ENCODE assay signal across 9 mouse cellular contexts in the genomic region with DNA sequence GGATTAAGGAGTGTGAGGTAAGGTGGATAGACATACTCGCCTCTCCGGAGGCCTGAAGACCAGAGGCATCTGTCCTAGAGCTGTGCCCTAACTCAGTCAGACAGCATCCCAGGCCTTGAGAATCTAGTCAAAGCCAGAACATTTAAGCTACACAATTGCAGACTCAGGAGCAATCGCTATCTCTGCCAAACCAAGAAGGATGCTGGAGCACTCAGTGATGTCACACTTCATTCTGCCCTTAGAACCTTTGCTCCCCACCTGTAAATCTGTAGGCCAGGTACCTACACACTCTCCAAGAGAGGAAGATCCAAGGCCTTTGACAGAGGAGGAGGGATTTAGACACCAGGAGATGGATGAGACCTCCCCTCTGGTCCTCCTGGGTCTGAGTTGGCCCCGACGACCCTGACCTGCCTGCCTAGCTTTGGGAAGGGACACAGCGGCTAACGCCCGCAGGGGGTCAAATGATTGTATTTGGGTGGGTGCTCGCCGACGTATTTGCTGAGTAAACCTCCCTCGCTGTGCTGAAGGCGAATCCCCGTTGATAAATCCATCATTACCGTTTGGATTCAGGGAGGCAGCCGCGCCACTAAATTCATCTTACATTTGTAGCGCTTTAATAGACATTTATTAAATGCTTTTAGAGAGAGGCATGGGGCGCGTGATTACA. TPM values are rescaled to one million over a fixed set of nuclear protein-coding genes. Genes with fewer than 3 reads are reported as not detected.
A peak's percentile ranks its signal among the peaks of the same experiment; 100 is the strongest.
DNase-seq lines count a peak whose midpoint lies in the region; ATAC-seq and TF ChIP-seq lines count a peak whose summit lies in the region.
"Had no signal": no experiment of that assay in that cellular context is flagged by ENCODE, and none has a peak within 500 bp of the region (broad histone marks: within the 10 kb centered on the region; RNA-seq: fewer than 3 reads in every experiment).

No protein-coding gene starts in this region.

- H3K9ac ChIP-seq in heart, adult 2 months (ENCODE audit: low read depth, low read length) = peak overlapping the region; percentile 11; the same call in 1 of the 2 replicates
- H3K9ac ChIP-seq in embryonic facial prominence, embryonic 11.5 days (replicated peaks; ENCODE audit: low read length) = peak overlapping the region; percentile 29
- H3K9ac ChIP-seq in hindbrain, embryonic 13.5 days = peak overlapping the region; percentile 92
- H3K9ac ChIP-seq in midbrain, embryonic 12.5 days (replicated peaks) = peak overlapping the region; percentile 92

- no peak overlapping the region for H3K4me3 ChIP-seq in heart, adult 2 months
- H3K4me3 ChIP-seq in embryonic facial prominence, embryonic 11.5 days (ENCODE audit: low read depth, low read length) = no peak overlapping the region
- H3K4me3 ChIP-seq in hindbrain, embryonic 13.5 days = peak overlapping the region; percentile 67
- H3K4me3 ChIP-seq in midbrain, embryonic 12.5 days = peak overlapping the region; percentile 63
- H3K4me3 ChIP-seq: myocyte had no signal

- no peaks in the 10 kb centered on the region for H3K36me3 ChIP-seq in heart, adult 2 months (ENCODE audit: control insufficient read depth, insufficient read depth, low read length)
- H3K36me3 ChIP-seq in embryonic facial prominence, embryonic 11.5 days (replicated peaks; ENCODE audit: control insufficient read depth, insufficient read depth, low read depth, low read length) = no peaks in the 10 kb centered on the region; the same call in 1 of the 2 replicates
- no peaks in the 10 kb centered on the region for H3K36me3 ChIP-seq in hindbrain, embryonic 13.5 days
- no peaks in the 10 kb centered on the region for H3K36me3 ChIP-seq in midbrain, embryonic 12.5 days

- H3K4me1 ChIP-seq in heart, adult 2 months (ENCODE audit: control insufficient read depth, insufficient read depth, low read length) = peaks cover 2% of the 10 kb centered on the region
- peaks cover 15% of the 10 kb centered on the region for H3K4me1 ChIP-seq in embryonic facial prominence, embryonic 11.5 days (ENCODE audit: control insufficient read depth, insufficient read depth, low read length)
- peaks cover 77% of the 10 kb centered on the region for H3K4me1 ChIP-seq in hindbrain, embryonic 13.5 days (replicated peaks)
- peaks cover 54% of the 10 kb centered on the region for H3K4me1 ChIP-seq in midbrain, embryonic 12.5 days

- no peak for TF ChIP-seq CTCF in heart, adult 2 months (IDR thresholded peaks at IDR 0.05)

- peak overlapping the region; percentile 90; the same call in 1 of the 2 replicates for H3K4me2 ChIP-seq in embryonic facial prominence, embryonic 11.5 days (ENCODE audit: low read depth, low read length)
- peak overlapping the region; percentile 83 for H3K4me2 ChIP-seq in hindbrain, embryonic 13.5 days
- H3K4me2 ChIP-seq in midbrain, embryonic 12.5 days (replicated peaks) = peak overlapping the region; percentile 83

- H3K27ac ChIP-seq in heart, adult 2 months = peak overlapping the region; percentile 60
- H3K27ac ChIP-seq in embryonic facial prominence, embryonic 11.5 days (replicated peaks; ENCODE audit: low read depth, low read length) = peak overlapping the region; percentile 70; the same call in 1 of the 2 replicates
- H3K27ac ChIP-seq in hindbrain, embryonic 13.5 days = peak overlapping the region; percentile 96
- H3K27ac ChIP-seq in midbrain, embryonic 12.5 days (replicated peaks) = peak overlapping the region; percentile 98

- WGBS in heart, adult 2 months = 50% methylated on average over 20 of the region's 20 CpGs
- 12% methylated on average over 20 of the region's 20 CpGs for WGBS in embryonic facial prominence, embryonic 11.5 days
- 6% methylated on average over 20 of the region's 20 CpGs for WGBS in hindbrain, embryonic 13.5 days
- 4% methylated on average over 20 of the region's 20 CpGs for WGBS in midbrain, embryonic 12.5 days

- DNase-seq in heart, adult 2 months = no peak
- DNase-seq in heart, adult 9 months (ENCODE audit: low spot score in 2 of 2) = no peak
- DNase-seq in embryonic facial prominence, embryonic 11.5 days (ENCODE audit: low spot score) = no peak
- DNase-seq in left cerebral cortex, postnatal 4 days = no peak
- no peak for DNase-seq in layer of hippocampus, adult 18-20 months (ENCODE audit: low spot score in 2 of 2)
- no peak for DNase-seq in cerebellum, adult 9-10 months

- no peak for TF ChIP-seq EP300 in heart, adult 2 months (IDR thresholded peaks at IDR 0.05; ENCODE audit: insufficient read depth, low read depth, low read length)

- intact Hi-C loops in heart, adult 2 months (cut with DNase I) = loop anchor here (1.0 to 10.0 kb wide), 6 partner anchors 16 to 1518 kb away; no protein-coding TSS in a partner anchor
- intact Hi-C loops in left cerebral cortex, postnatal 4 days (cut with DNase I) = loop anchor here (5.0 to 10.0 kb wide), 3 partner anchors 1065 to 1798 kb away; no protein-coding TSS in a partner anchor

- no peaks in the 10 kb centered on the region for H3K27me3 ChIP-seq in heart, adult 2 months (ENCODE audit: control insufficient read depth, insufficient read depth, low read length)
- H3K27me3 ChIP-seq in embryonic facial prominence, embryonic 11.5 days (ENCODE audit: control insufficient read depth, insufficient read depth, low read length) = no peaks in the 10 kb centered on the region
- H3K27me3 ChIP-seq in hindbrain, embryonic 13.5 days = peaks cover 44% of the 10 kb centered on the region
- peaks cover 72% of the 10 kb centered on the region for H3K27me3 ChIP-seq in midbrain, embryonic 12.5 days

- no peaks in the 10 kb centered on the region for H3K9me3 ChIP-seq in embryonic facial prominence, embryonic 11.5 days (replicated peaks; ENCODE audit: control insufficient read depth, low read length)
- no peaks in the 10 kb centered on the region for H3K9me3 ChIP-seq in hindbrain, embryonic 13.5 days
- no peaks in the 10 kb centered on the region for H3K9me3 ChIP-seq in midbrain, embryonic 12.5 days

- no peak for TF ChIP-seq POLR2A in heart, adult 2 months (IDR thresholded peaks at IDR 0.05; ENCODE audit: insufficient read depth, low read depth, low read length)

- no peak for ATAC-seq in embryonic facial prominence, embryonic 11.5 days (replicated peaks; ENCODE audit: insufficient number of reproducible peaks, low FRiP score, low TSS enrichment, low read depth)
- ATAC-seq in hindbrain, embryonic 13.5 days (ENCODE audit: low FRiP score) = no peak
- no peak for ATAC-seq in midbrain, embryonic 12.5 days (ENCODE audit: low FRiP score, low read depth)

- H3K79me2 ChIP-seq in heart, adult 2 months (replicated peaks; ENCODE audit: control insufficient read depth, insufficient read depth, low read length) = no peaks in the 10 kb centered on the region

RNA-seq across cellular contexts. Expression of gene Nr2f2, which starts 19.5 kb away (rescaled TPM):
- total RNA-seq in heart, adult 2 months (2021) = 10 to 100 TPM; 16.4 to 18.8 TPM
- 22.9 and 39.3 TPM in 2 replicates for polyA plus RNA-seq in heart, adult 2 months (2012; rRNA removed)
- 106 and 114 TPM in 2 replicates for polyA plus RNA-seq in embryonic facial prominence, embryonic 11.5 days (2014; fragmentation: Nextera tagmentation; extraction: Ambion mirVana)
- 118 and 134 TPM in 2 replicates for polyA plus RNA-seq in hindbrain, embryonic 13.5 days (2015; fragmentation: Nextera tagmentation; extraction: Ambion mirVana)
- 105 and 143 TPM in 2 replicates for polyA plus RNA-seq in midbrain, embryonic 12.5 days (2016; fragmentation: Nextera tagmentation; extraction: Ambion mirVana)
- 10 to 100 TPM; 68.7 to 96.1 TPM for total RNA-seq in left cerebral cortex, postnatal 4 days (2021)
- 10 to 100 TPM; 40.8 to 55.2 TPM for total RNA-seq in layer of hippocampus, adult 18-20 months (2021)

Comparison
In these comparisons a context has a peak if more than half of its experiments do, and no peak if none do; other contexts are left out.
1. H3K4me3 ChIP-seq: peak in hindbrain, embryonic 13.5 days (single experiment) and midbrain, embryonic 12.5 days (single experiment); none in heart, adult 2 months (single experiment) and embryonic facial prominence, embryonic 11.5 days (single experiment).
2. H3K9ac ChIP-seq: peak in every context shown above with its lines; median percentile 92 in hindbrain, embryonic 13.5 days; 92 in midbrain, embryonic 12.5 days; 29 in embryonic facial prominence, embryonic 11.5 days; 11 in heart, adult 2 months.
3. Peak in every context shown above with its lines, with median percentiles within 50 percentile points of each other: H3K27ac ChIP-seq and H3K4me2 ChIP-seq.